Mouse (Mus musculus) kidney, embryonic 14.5 days (tissue): Measurements from ENCODE around the gene Srprb. TPM values are rescaled to one million over a fixed set of nuclear protein-coding genes. Genes with fewer than 3 reads are reported as not detected.
"Not testable (repeated sequence)": the region's sequence is repeated elsewhere in the genome, so short reads cannot be mapped to it uniquely, and the experiment has no call there.

Experiments
- ATAC-seq: fragments of 200-750 bp; cut with Nextera tagmentation; 2 replicates; pipeline ENCODE4 v1.8.0; 2017; ENCODE audit warnings: moderate number of reproducible peaks, mild to moderate bottlenecking, moderate TSS enrichment, moderate library complexity; ENCODE audit not compliant: low FRiP score, low TSS enrichment
- H3K27ac ChIP-seq: fragments of 300-500 bp; sonication (generic); 2 replicates; pipeline ENCODE4 v1.5.1; 2014; ENCODE audit warnings: low read depth, mild to moderate bottlenecking, low read length, moderate library complexity, mixed read lengths
- H3K27me3 ChIP-seq: fragments of 300-500 bp; sonication (generic); 2 replicates; pipeline ENCODE4 v1.6.1; 2014; ENCODE audit warnings: mild to moderate bottlenecking, low read length; ENCODE audit not compliant: control insufficient read depth, insufficient read depth
- H3K36me3 ChIP-seq: fragments of 300-500 bp; sonication (generic); 2 replicates; pipeline ENCODE4 v1.6.1; 2014; ENCODE audit warnings: low read length, mixed read lengths; ENCODE audit not compliant: control insufficient read depth, insufficient read depth
- H3K4me1 ChIP-seq: fragments of 300-500 bp; sonication (generic); 2 replicates; pipeline ENCODE4 v1.6.1; 2014; ENCODE audit warnings: low read length, mixed read lengths; ENCODE audit not compliant: control insufficient read depth, insufficient read depth
- H3K4me2 ChIP-seq: fragments of 300-500 bp; sonication (generic); replicated peaks from 2 replicates; pipeline ENCODE4 v1.6.1; 2014; ENCODE audit warnings: low read depth, mild to moderate bottlenecking, low read length
- H3K4me3 ChIP-seq: fragments of 300-500 bp; sonication (generic); 2 replicates; pipeline ENCODE4 v1.5.1; 2014; ENCODE audit warnings: mild to moderate bottlenecking, low read length
- H3K9ac ChIP-seq: fragments of 300-500 bp; sonication (generic); 2 replicates; pipeline ENCODE4 v1.6.1; 2014; ENCODE audit warnings: low read depth, mild to moderate bottlenecking, low read length, moderate library complexity
- H3K9me3 ChIP-seq: fragments of 300-500 bp; sonication (generic); 2 replicates; pipeline ENCODE4 v1.6.1; 2016; ENCODE audit warnings: low read length; ENCODE audit not compliant: control insufficient read depth
- WGBS: fragments of 180-500 bp; shearing (Covaris S2); extraction: QIAGEN DNeasy Blood & Tissue Kit; methylation state at CpG from one replicate; pipeline ENCODE4 v1.1.7; 2014; 5-methylcytosine and 5-hydroxymethylcytosine counted together
- polyA plus RNA-seq: library from polyadenylated mRNA; unstranded; fragments of >200 nt; fragmentation: Nextera tagmentation; extraction: Ambion mirVana; gene quantifications from 2 replicates; pipeline ENCODE4 v1.2.1, GENCODE M21; 2014

Srprb gene
- polyA plus RNA-seq, 1 experiment from 2014 or later, result 63.6 TPM

DNA sequence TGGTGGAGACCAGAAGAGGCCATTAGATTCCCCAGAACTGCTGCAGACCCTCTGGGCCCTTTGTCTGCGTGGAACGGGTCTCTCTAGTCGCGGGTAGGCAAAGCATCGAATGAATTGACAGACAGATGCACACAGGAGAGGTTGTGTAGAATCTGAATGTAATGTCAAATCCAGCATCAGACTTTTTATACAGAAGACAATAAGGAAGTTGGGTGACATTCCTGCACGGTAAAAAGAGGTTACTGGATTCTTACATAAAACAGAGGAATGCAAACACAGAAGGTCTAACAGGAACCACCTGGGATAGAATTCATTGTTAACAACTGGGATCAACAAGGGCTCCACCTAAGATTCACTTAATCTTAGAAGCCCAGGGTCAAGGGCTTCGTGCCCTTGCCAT is 46.8 kb downstream of the Srprb start:
- H3K27ac ChIP-seq, H3K9me3 ChIP-seq, H3K36me3 ChIP-seq, ATAC-seq, H3K4me1 ChIP-seq, H3K9ac ChIP-seq, H3K4me2 ChIP-seq, H3K4me3 ChIP-seq, H3K27me3 ChIP-seq: not testable (repeated sequence)
- WGBS, result 85% methylated on average over 7 of the region's 7 CpGs

DNA sequence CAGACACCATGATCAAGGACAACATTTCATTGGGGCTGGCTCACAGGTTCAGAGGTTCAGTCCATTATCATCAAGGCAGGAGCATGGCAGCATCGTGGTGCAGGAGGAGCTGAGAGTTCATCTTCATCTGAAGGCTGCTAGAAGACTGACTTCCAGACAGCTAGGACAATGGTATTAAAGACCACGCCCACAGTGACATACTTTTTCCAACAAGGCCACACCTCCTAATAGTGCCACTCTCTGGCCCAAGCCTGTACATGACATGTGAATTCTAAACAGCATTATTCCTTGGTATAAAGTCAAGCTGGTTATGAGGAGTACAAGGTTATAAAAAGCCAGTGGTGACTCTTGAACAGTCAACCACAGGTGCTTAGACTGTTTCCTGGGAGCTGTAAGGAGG is 47.4 kb downstream of the Srprb start:
- Histone ChIP-seq H3K4me2 (no peak overlapping the region), H3K4me3 (no peak overlapping the region), H3K4me1 (no peaks in the 10 kb centered on the region), H3K27ac (no peak overlapping the region), H3K27me3 (no peaks in the 10 kb centered on the region), H3K36me3 (no peaks in the 10 kb centered on the region), H3K9ac (no peak overlapping the region), H3K9me3 (no peaks in the 10 kb centered on the region)
- no peak for ATAC-seq
- WGBS, result 93% methylated on average over 2 of the region's 2 CpGs

DNA sequence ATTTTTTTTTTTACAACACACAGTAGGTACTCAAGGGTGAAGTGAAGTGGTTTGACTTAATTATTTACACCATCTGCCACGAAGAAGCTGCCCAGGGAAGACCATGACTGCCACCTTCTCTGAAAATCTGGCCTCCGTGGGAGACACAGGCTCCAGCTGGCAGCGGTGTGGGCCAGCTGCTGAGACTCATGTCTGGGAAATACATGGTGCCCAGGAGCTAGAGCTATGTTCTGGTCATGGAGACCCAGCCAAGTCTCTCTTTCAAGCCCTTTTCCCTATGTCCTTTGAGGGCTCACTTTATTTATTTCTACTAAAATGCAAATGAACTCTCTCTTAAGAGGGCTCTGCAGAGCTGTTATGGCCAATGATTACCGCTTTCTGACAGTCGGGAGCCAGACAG is 48.7 kb downstream of the Srprb start:
- ATAC-seq, result no peak
- Histone ChIP-seq H3K4me1 (no peaks in the 10 kb centered on the region), H3K4me2 (no peak overlapping the region), H3K27me3 (no peaks in the 10 kb centered on the region), H3K9ac (no peak overlapping the region), H3K36me3 (no peaks in the 10 kb centered on the region), H3K4me3 (no peak overlapping the region), H3K9me3 (no peaks in the 10 kb centered on the region), H3K27ac (no peak overlapping the region)
- WGBS, result 72% methylated on average over 5 of the region's 5 CpGs

DNA sequence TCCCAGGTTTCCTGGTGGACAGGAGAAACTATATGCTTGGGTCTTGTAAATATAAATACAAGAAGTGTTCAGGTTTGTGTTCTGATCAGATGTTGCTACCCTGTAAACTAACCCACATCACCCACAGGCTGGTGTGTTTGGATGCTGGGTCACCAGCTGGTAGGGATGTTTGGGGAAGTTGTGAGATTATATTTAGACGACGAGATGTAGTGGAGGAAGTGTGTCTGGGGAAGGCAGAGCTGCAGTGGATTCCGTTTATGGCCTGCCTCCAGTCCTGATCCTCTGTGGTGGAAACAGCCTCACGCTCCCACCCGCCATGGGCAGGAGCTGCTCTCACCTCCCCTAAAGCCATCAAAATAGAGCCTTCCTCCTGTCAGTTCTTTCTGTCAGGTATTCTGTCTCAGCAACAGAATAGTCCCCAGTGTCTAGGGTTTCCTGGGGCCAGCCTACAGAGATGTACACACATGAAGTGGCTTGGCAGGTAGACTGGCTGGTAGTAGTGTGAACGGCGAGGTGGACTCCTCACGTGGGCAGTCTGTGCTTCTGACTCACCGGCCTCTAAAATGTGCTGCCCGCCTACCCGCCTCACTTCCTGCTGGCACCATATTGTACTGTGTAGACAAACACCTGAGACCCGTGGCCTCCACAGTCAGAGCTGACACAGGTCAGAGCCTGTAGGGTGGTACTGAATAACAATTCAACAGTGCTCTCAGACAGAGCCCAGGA is 52.7 kb downstream of the Srprb start:
- ATAC-seq, result no peak
- H3K9me3 ChIP-seq, result no peaks in the 10 kb centered on the region
- no peak overlapping the region for H3K4me2 ChIP-seq
- H3K4me3 ChIP-seq, result no peak overlapping the region
- no peaks in the 10 kb centered on the region for H3K27me3 ChIP-seq
- no peak overlapping the region for H3K9ac ChIP-seq
- no peaks in the 10 kb centered on the region for H3K36me3 ChIP-seq
- 85% methylated on average over 12 of the region's 12 CpGs for WGBS
- no peak overlapping the region for H3K27ac ChIP-seq
- H3K4me1 ChIP-seq, result no peaks in the 10 kb centered on the region

DNA sequence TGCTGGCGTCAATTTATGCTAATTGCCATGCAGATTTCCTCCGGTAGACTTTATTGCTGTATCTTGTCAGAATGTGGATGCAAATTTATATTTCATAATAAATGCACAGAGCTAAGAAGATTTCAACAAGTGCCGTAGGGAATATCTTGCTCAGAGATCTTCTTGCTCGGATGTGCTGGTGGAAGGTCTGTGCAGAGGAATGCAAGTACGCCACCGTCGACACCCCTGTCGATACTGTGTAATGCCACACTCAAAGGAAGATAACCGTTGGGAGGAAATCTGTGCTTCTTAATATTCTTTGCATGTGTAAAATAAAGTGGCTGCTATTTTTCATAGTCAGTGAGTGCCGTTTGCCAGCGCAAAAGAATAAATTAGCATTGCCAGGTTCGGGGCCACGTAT is 54.8 kb downstream of the Srprb start:
- ATAC-seq, result no peak
- WGBS, result 73% methylated on average over 13 of the region's 13 CpGs
- Histone ChIP-seq H3K4me2 (no peak overlapping the region), H3K27ac (no peak overlapping the region), H3K27me3 (no peaks in the 10 kb centered on the region), H3K9me3 (no peaks in the 10 kb centered on the region), H3K4me1 (no peaks in the 10 kb centered on the region), H3K36me3 (no peaks in the 10 kb centered on the region), H3K9ac (no peak overlapping the region), H3K4me3 (no peak overlapping the region)

DNA sequence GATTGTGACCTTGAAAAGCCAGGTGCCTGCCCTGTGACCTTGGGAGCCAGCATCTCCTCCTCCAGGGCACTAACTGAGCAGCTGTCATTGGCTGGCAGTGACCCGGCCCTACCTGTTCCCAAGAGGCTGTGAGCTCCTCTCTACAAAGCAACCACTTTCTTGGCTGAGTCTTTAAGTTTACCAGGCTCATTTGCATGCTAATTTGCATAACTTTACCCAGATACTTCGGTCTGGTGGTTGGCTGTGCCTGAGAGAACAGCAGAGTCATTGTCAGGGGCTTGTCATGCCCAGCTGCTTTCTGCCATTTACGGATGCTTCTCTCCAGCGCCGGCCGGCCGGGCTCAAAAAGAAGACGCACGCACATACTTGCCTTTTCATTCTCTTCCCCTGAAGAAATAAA is 55.2 kb downstream of the Srprb start:
- 0 out of 2 replicates have a peak, but pooled peaks have one; percentile 24 for ATAC-seq
- 35% methylated on average over 9 of the region's 9 CpGs for WGBS
- H3K4me2 ChIP-seq, result no peak overlapping the region
- no peaks in the 10 kb centered on the region for H3K27me3 ChIP-seq
- H3K36me3 ChIP-seq, result no peaks in the 10 kb centered on the region
- H3K9ac ChIP-seq, result no peak overlapping the region
- H3K4me3 ChIP-seq, result no peak overlapping the region
- H3K4me1 ChIP-seq, result no peaks in the 10 kb centered on the region
- no peaks in the 10 kb centered on the region for H3K9me3 ChIP-seq
- no peak overlapping the region for H3K27ac ChIP-seq

DNA sequence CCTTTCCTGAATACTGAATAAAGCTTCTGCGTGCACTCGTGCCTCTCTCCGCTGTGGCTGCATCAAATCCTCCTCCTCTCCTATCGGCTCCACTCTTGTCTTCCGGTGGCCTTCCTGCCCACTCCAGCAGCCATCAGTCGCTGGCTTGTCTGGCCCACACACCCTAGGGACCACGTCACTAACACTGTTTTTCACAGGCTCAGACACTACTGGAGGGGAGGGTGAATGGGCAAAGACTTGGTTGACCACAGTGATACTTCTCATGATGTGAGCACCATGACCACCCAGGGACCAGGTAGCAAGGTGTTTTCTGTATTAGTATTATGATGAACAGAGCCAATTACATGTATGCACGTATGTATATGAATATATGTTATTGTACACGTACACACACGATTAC is 55.7 kb downstream of the Srprb start:
- H3K36me3 ChIP-seq, result no peaks in the 10 kb centered on the region
- no peak overlapping the region for H3K4me2 ChIP-seq
- no peak for ATAC-seq
- H3K27ac ChIP-seq, result no peak overlapping the region
- no peaks in the 10 kb centered on the region for H3K4me1 ChIP-seq
- H3K9ac ChIP-seq, result no peak overlapping the region
- H3K27me3 ChIP-seq, result no peaks in the 10 kb centered on the region
- no peak overlapping the region for H3K4me3 ChIP-seq
- no peaks in the 10 kb centered on the region for H3K9me3 ChIP-seq
- 88% methylated on average over 10 of the region's 10 CpGs for WGBS

DNA sequence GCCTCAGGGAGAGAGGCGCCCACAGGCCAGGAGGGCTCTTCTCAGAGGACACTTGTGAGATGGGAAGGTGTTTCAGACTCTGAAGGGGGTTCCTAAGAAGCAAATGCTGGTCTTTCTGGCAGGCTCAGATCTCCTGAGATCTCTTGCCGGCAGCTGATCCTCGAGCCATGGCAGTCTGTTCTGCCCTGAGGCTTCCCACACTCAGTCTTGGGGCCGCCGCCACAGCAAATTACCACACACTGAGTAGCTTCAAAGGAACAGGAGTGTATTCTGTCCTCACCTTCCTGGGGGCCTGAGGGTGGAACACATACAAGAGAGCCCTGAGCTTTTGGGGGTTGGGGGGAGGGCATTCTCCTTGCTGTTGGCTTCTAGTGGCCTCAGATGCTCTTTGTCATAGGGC is 56.6 kb downstream of the Srprb start:
- 38% methylated on average over 5 of the region's 5 CpGs for WGBS
- Histone ChIP-seq H3K4me2 (no peak overlapping the region), H3K36me3 (no peaks in the 10 kb centered on the region), H3K9ac (no peak overlapping the region), H3K4me3 (no peak overlapping the region), H3K27me3 (no peaks in the 10 kb centered on the region), H3K27ac (no peak overlapping the region), H3K9me3 (no peaks in the 10 kb centered on the region), H3K4me1 (no peaks in the 10 kb centered on the region)
- ATAC-seq, result no peak

DNA sequence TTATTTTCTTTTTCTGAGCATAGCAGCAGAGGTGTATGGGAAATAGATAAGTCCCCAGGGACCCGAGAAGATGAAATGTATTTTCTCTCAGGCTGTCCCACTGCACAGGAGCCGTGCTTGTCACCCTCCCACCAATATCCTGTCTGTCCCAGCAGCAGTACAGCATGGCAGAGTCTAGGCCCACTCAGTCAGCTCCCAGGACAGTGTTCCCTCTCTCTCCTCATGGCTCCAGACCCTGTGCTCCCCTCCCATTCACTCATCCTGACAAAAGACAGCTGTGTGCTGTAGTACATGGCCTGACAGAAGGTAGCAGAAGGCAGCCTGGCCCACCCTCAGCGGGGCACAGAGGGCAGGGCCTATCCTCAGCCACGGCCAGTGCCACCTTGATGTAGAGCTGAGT is 58.1 kb downstream of the Srprb start:
- no peaks in the 10 kb centered on the region for H3K9me3 ChIP-seq
- no peak overlapping the region for H3K27ac ChIP-seq
- H3K4me1 ChIP-seq, result no peaks in the 10 kb centered on the region
- peak; percentile 59; the same call in 1 of the 2 replicates for ATAC-seq
- no peak overlapping the region for H3K4me2 ChIP-seq
- H3K27me3 ChIP-seq, result no peaks in the 10 kb centered on the region
- H3K36me3 ChIP-seq, result no peaks in the 10 kb centered on the region
- no peak overlapping the region for H3K9ac ChIP-seq
- WGBS, result 35% methylated on average over 4 of the region's 4 CpGs
- no peak overlapping the region for H3K4me3 ChIP-seq
